Mouse (Mus musculus) ovary, postnatal 14 days (tissue): ENCODE measurements around the gene Tph1.
A peak's percentile ranks its signal among the peaks of the same experiment; 100 is the strongest.

Experiments
- DNase-seq: peaks from one replicate; pipeline ENCODE4 v3.0.0; 2022; ENCODE audit warnings: low spot score

Gene Tph1

GRCm38 (mm10) chr7:46648431-46649140 is 23.8 kb downstream of the Tph1 start:
- DNase-seq = no peak

DNA sequence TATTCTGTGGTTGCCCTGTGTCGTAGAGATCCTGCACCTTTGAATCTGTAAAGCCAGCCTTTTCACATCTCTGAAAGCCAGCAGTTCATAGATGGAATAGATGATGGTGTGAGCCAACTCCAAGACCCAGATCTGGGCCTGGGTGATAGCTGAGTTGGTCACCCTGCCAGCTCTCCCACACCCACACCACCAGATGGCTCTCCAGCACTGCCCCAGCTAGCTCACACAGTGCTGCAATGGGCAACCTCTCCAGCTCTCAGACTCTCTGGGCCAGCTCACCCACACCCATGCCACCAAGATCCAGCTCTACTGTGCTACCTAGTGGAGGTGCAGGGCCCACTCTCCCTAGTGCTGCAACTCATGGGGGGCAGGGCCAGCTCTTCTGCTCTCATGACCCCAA is 29.2 kb downstream of the Tph1 start:
- DNase-seq = no peak

GRCm38 (mm10) chr7:46640062-46640461 is 32.3 kb downstream of the Tph1 start:
- no peak for DNase-seq

GRCm38 (mm10) chr7:46639692-46640031 is 32.7 kb downstream of the Tph1 start, which contains the start of gene Sergef:
TSS of gene Sergef (minus strand) at chr7:46639807.
- peak; percentile 77 for DNase-seq

DNA sequence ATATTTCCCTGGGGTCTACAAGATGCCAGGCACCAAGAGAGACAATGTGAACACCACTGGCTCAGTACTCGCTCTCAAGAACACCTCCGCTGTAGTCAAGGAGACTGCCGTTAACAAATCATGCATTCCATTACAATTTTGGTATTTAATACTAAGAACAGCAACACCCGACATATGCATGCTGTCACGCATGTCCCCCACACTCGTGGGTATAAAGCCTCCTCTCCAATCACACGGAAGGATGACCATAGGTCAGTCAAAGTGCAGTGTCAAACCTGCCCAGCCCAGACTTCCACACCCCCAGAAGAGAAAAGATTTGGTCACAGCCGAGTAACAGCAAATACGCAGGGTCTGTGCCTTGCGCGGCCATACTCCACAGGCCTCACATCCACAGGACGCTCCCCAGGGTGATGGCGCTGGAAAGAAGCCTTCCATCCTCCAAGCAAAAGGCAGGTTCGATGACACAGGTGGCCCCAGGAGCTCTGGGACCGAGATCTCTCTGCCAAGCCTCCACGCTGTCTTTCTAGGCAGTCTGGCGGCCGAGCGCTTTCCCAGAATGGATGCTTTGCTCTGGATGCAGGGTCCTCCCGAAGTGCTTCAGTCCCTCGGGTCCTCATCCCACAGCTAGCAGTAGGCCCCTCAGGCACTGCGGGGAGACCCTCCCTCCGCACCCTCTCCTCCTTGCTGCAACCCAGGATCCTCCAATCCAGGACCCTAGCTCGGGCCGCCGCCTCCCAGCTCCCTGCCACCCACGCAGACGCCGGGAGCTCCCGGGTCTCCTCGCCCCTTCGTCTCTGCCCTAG is 33.2 kb downstream of the Tph1 start:
- no peak for DNase-seq

GRCm38 (mm10) chr7:46628375-46628975 is 43.9 kb downstream of the Tph1 start:
- no peak for DNase-seq

- DNase-seq = no peak
Measured at GRCm38 (mm10) chr7:46623979-46624378, 48.4 kb downstream of the Tph1 start.

DNA sequence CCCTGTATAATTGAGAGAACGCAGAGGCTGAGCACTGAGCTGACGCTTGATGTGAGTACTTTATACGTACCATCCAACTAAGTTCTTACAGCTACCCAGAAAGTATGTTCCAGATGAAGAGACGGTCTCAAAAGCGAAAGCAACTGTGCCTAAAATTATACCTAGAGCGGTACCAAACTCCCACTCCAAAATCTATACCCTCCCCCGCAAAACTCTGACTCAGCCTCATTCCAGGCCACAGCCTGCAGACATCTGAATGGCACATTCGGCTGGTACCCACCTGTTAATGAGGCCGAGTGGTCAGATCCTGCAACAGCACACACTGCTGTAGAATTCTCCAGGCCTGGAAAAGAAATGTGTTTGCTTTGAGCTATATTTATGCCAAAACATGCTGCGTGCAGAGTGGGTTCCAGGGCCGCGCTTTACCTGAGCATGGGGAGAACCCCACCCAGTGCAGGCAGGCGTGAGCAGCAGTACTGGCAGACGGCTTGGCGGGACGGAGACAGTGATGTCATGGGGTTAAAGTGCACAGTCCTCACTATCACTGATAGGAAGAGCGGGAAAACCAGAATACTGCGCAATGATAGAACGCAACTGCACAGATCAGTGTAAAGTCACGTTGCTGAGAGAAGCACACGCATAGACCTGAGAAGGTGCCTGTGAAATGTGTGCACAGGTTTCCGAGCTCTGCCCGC is 53.8 kb downstream of the Tph1 start:
- no peak for DNase-seq

DNA sequence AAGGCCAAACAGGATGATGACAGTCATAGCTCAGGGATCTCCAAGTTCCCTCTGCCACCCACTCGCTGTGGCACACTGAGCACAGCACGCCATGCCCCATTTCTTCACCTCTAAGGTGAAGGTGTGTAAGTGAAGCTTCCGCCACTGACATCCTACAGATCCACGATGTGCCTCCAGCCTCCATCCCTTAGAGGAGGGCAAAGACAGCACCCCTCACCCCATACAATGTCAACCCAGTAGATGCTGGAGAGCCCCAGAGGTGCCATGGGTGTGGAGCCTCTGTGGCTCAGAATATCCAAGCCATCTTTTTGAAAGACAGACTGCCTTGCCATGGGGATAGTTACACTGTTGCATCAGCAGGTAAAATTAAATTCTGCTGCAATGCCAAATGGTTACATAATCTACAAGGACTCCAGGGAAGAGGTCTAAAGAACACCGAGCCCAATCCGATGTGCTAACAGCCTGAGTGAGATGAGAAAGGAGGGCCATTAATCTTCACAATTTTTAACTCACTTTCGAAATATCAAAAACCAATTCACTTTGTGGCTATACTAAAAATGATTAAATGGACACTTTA is 55.8 kb downstream of the Tph1 start:
- no peak for DNase-seq

DNA sequence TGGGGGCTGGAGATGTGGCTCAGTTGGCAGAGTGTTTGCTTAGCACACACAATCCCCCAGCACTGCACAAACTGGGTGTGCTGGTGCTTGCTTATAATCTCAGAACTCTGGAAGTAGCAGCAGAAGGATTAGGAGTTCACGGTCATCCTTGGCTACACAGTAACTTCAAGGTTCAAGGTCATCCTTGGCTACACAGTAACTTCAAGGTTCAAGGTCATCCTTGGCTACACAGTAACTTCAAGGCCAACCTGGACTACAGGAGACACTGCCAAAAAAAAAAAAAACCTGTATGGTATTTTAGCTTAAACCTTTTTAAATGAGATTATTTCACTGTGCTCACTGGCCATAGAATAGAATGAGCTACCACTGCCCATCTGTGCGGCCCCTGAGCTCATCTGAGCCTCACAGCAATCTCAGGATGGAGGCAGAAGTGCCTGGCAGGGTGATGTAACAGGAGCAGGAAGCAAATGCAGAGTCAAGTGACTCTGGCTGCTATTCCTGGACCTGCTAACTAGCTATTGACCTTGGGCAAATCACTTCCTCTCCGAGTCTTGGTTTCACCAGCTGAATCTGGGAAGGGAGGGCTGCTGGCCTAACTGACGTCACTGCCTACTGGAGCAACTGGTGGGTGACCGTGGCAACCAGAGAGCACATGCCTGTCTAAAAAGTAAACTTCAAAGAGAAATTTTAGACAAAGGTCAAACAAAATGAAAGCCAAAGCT is 56.9 kb downstream of the Tph1 start:
- DNase-seq = no peak

DNA sequence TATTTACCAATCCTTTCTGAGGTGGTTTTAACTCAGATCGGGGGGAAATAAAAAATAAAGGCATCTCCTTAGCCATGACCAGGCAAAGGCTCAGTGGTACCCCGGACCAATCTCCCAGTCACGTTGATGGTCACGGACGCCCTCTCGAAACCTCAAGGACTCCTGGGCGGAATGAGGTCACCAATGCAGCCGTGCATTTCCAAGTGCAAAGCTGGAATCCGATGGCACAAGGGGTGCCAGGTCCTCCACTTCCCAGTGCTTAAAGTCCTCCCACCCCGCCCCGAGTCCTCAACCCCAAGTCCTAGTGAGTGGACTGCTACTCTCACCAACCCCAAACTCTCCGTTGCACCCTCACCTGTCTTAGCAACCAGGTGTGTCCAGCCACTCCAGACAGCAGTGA is 58.1 kb downstream of the Tph1 start:
- no peak for DNase-seq

GRCm38 (mm10) chr7:46613091-46613490 is 59.2 kb downstream of the Tph1 start:
- no peak for DNase-seq

GRCm38 (mm10) chr7:46612421-46612937 is 59.9 kb downstream of the Tph1 start:
- no peak for DNase-seq

DNA sequence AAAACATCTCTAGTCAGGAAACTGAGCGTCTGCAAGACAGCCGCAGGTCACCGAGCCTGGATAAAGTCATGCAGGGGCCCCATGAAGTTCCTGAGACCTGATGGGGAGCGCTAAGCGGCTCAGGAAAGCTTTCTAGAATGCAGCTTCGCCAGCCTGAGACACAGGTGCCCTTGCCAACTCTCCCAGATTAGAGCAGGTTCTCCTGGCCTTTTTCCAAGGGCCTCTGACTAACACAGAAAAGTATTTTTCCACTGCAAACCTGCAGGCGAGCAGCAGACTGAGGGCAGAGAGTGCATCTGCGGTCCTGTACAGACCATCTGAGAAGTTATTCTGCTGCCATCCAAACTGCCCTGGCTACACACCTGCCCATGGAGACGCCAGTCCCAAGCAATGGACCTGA is 60.4 kb downstream of the Tph1 start:
- DNase-seq = peak; percentile 35

GRCm38 (mm10) chr7:46609317-46609716 is 63.0 kb downstream of the Tph1 start:
- DNase-seq = no peak

- peak; percentile 44 for DNase-seq
Measured at GRCm38 (mm10) chr7:46607428-46608055, 64.8 kb downstream of the Tph1 start.

DNA sequence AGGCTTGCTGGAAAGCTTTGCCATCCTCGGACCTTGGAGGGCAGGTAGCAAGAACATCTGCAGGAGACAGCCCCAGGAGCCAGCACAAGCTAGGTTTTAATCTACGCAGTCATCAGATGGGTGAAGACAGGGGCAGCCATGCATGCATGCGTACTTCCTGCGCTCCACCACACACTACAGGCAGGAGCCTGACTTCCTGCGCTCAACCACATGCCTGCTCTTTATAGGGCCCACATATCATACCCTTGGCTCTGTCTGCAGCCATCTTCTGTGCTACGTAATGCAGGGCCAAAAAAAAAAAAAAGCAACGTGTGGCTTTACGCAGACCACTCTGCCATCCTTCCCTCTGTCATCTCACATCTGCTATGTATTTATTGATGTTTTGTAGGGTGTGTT is 65.3 kb downstream of the Tph1 start:
- no peak for DNase-seq

DNA sequence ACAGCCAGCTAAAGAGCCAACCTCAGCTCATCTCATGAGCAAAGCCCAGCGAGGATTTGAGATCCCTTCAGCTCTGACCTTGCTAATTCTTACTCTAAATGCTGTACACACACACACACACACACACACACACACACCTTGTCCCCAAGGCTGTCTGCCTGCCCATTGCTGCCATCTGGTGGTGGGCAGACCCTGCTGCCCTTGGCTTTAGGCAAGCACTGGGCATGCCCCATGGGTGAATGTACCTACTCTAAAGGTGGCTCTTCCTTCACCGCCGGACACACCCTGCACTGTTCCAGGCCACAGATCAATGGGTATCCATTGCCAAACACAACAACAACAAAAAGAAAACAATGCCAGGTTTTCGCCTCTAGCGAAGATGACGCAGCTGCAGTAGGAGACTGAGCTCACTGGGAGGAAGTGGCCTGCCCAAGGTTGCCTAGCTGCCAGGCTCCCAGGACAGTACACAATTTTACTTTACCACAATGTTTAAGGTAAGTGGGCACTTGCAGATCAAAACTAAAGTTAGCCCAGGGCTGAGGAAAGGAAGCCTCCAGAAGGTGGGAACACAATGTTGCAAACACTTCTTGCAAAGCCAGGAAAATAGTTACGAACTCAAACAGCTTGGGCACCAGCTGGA is 65.8 kb downstream of the Tph1 start:
- peak; percentile 63 for DNase-seq

DNA sequence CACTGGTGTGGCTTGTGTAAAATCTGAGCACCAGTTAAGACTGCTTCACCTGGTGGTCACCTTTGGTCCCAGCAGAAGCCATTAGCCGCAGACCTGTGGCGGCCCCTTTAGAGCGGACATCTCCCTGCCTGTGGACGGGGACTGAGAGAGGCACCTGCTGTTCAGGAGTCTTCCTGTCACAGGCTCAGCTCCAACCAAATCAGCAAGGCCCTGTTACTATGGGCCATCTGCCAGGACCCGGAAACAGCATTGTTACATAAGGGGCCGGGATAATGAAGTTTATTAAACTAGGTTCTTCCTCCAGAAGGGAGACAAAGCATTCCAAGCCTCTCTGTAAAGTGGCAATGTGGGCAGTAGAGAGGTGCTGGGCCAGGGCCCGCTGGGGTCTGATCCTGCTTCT is 69.3 kb downstream of the Tph1 start:
- DNase-seq = no peak

- no peak for DNase-seq
Measured at GRCm38 (mm10) chr7:46602079-46602478, 70.3 kb downstream of the Tph1 start.
